Mouse (Mus musculus) heart, adult 2 months (tissue): Measurements from ENCODE around the gene Grk3. TPM values are rescaled to one million over a fixed set of nuclear protein-coding genes. Genes with fewer than 3 reads are reported as not detected.

Experiments
- DNase-seq, 2 experiments: peaks; one replicate each; pipeline ENCODE4 v3.0.0; 2021
- H3K27ac ChIP-seq: fragments of 200-600 bp; 2 replicates; pipeline ENCODE4 v1.8.1; 2022
- H3K27me3 ChIP-seq: fragments of 200-500 bp; 2 replicates; pipeline ENCODE4 v1.6.1; 2012; ENCODE audit warnings: mild to moderate bottlenecking, low read length, inconsistent platforms, mixed read lengths; ENCODE audit not compliant: control insufficient read depth, insufficient read depth
- H3K36me3 ChIP-seq: fragments of 200-500 bp; 2 replicates; pipeline ENCODE4 v1.6.1; 2012; ENCODE audit warnings: low read length, inconsistent platforms; ENCODE audit not compliant: control insufficient read depth, insufficient read depth
- H3K4me1 ChIP-seq: fragments of 200-500 bp; 2 replicates; pipeline ENCODE4 v1.6.1; 2011; ENCODE audit warnings: low read length; ENCODE audit not compliant: control insufficient read depth, insufficient read depth
- H3K4me3 ChIP-seq: fragments of 200-600 bp; 2 replicates; pipeline ENCODE4 v1.8.1; 2022
- H3K79me2 ChIP-seq: fragments of 200-500 bp; replicated peaks from 2 replicates; pipeline ENCODE4 v1.6.1; 2012; ENCODE audit warnings: mild to moderate bottlenecking, inconsistent platforms, low read length, moderate library complexity, mixed read lengths; ENCODE audit not compliant: control insufficient read depth, insufficient read depth
- H3K9ac ChIP-seq: fragments of 200-500 bp; 2 replicates; pipeline ENCODE4 v1.6.1; 2012; ENCODE audit warnings: low read depth, mild to moderate bottlenecking, control low read depth, inconsistent platforms, low read length, mixed read lengths
- CTCF ChIP-seq: fragments of 200-600 bp; IDR thresholded peaks from 2 replicates; pipeline ENCODE4 v1.8.1; 2022; ENCODE audit warnings: antibody characterized with exemption, mild to moderate bottlenecking, moderate library complexity
- EP300 ChIP-seq: fragments of 200-500 bp; IDR thresholded peaks from 2 replicates; pipeline ENCODE4 v1.6.1; 2011; ENCODE audit warnings: low read depth, low read length, control low read depth; ENCODE audit not compliant: insufficient read depth
- POLR2A ChIP-seq: fragments of 200-500 bp; IDR thresholded peaks from 2 replicates; pipeline ENCODE4 v1.6.1; 2011; ENCODE audit warnings: mild to moderate bottlenecking, low read depth, low read length, control low read depth; ENCODE audit not compliant: insufficient read depth
- WGBS: fragments of 180-500 bp; shearing (Covaris S2); methylation state at CpG from one replicate; pipeline ENCODE4 v1.1.7; 2018; 5-methylcytosine and 5-hydroxymethylcytosine counted together
- intact Hi-C: fragments of 180-260 bp; cut with DNase I; formaldehyde crosslinking; loops from one replicate; pipeline ENCODE4 v1.15.1; 2025
- polyA plus RNA-seq: library from polyadenylated mRNA; depleted of rRNA; stranded (reverse); fragments of >200 nt; gene quantifications from 2 replicates; pipeline ENCODE4 v1.2.3, GENCODE M21; 2012
- total RNA-seq, 2 experiments: library from RNA; stranded (reverse); gene quantifications; 2 replicates each; pipeline ENCODE4 v1.2.3; 2021

Grk3 gene
- total and polyA plus RNA-seq, 3 experiments: 4.9 to 8.4 (median 5.2) TPM

- TF ChIP-seq POLR2A: no peak
- 0 out of 2 replicates have a peak, but pooled peaks have one; percentile 17 for TF ChIP-seq EP300
- Histone ChIP-seq H3K4me1 (peaks cover 10% of the 10 kb centered on the region), H3K27me3 (no peaks in the 10 kb centered on the region), H3K9ac (no peak overlapping the region), H3K27ac (peak overlapping the region; percentile 47), H3K4me3 (no peak overlapping the region), H3K79me2 (no peaks in the 10 kb centered on the region), H3K36me3 (no peaks in the 10 kb centered on the region)
- DNase-seq: no peak
- intact Hi-C loops: loop anchor here (5.0 kb wide), 1 partner anchor 824 kb away; no protein-coding TSS in a partner anchor
- WGBS: 12% methylated on average over 2 of the region's 2 CpGs
Measured at GRCm38 (mm10) chr5:112908169-112908614, 107.4 kb downstream of the Grk3 start.

GRCm38 (mm10) chr5:112907504-112907903 lies 108.1 kb downstream of the Grk3 start:
- intact Hi-C loops: loop anchor here (5.0 kb wide), 1 partner anchor 825 kb away; no protein-coding TSS in a partner anchor
- Histone ChIP-seq H3K27me3 (no peaks in the 10 kb centered on the region), H3K4me3 (no peak overlapping the region), H3K4me1 (peaks cover 10% of the 10 kb centered on the region), H3K36me3 (no peaks in the 10 kb centered on the region), H3K27ac (no peak overlapping the region), H3K79me2 (no peaks in the 10 kb centered on the region), H3K9ac (no peak overlapping the region)
- TF ChIP-seq POLR2A (no peak), CTCF (no peak), EP300 (no peak)
- DNase-seq: no peak
- WGBS: 68% methylated on average over 6 of the region's 6 CpGs

- intact Hi-C loops: no loop called here
- Histone ChIP-seq H3K36me3 (no peaks in the 10 kb centered on the region), H3K79me2 (no peaks in the 10 kb centered on the region), H3K4me1 (peaks cover 10% of the 10 kb centered on the region), H3K27me3 (no peaks in the 10 kb centered on the region), H3K4me3 (peak within 1 kb of the TSS; percentile 49), H3K9ac (peak within 1 kb of the TSS; percentile 76), H3K27ac (peak within 1 kb of the TSS; percentile 95)
- TF ChIP-seq POLR2A: peak; percentile 85
- TF ChIP-seq CTCF: no peak
- peak; percentile 69 for TF ChIP-seq EP300
- WGBS: 27% methylated on average over 17 of the region's 17 CpGs
- peak; percentile 68 to 85 for DNase-seq
Measured at GRCm38 (mm10) chr5:112895674-112896654, 119.6 kb downstream of the Grk3 start, which contains the start of gene Myo18b. Gene Myo18b (minus strand): TSS chr5:112896362.

- no peak for TF ChIP-seq POLR2A
Measured at GRCm38 (mm10) chr5:112893462-112894060, 122.0 kb downstream of the Grk3 start.

GRCm38 (mm10) chr5:112892411-112892810 lies 123.2 kb downstream of the Grk3 start:
- Histone ChIP-seq H3K4me3 (no peak overlapping the region), H3K9ac (no peak overlapping the region), H3K36me3 (no peaks in the 10 kb centered on the region), H3K79me2 (no peaks in the 10 kb centered on the region), H3K4me1 (peaks cover 11% of the 10 kb centered on the region), H3K27ac (no peak overlapping the region), H3K27me3 (no peaks in the 10 kb centered on the region)
- TF ChIP-seq POLR2A: no peak
- DNase-seq: no peak
- intact Hi-C loops: no loop called here

More at GRCm38 (mm10) chr5:112893462-112894060, 122.0 kb downstream of the Grk3 start:
- no peak overlapping the region for H3K9ac ChIP-seq
- H3K79me2 ChIP-seq: no peaks in the 10 kb centered on the region
- no peaks in the 10 kb centered on the region for H3K27me3 ChIP-seq
- peaks cover 10% of the 10 kb centered on the region for H3K4me1 ChIP-seq
- no peak overlapping the region for H3K4me3 ChIP-seq
- no peak overlapping the region for H3K27ac ChIP-seq
- no peaks in the 10 kb centered on the region for H3K36me3 ChIP-seq
- WGBS: 20% methylated on average over 5 of the region's 5 CpGs
- intact Hi-C loops: no loop called here
- no peak for DNase-seq

- H3K9ac ChIP-seq: no peak overlapping the region
- H3K27me3 ChIP-seq: no peaks in the 10 kb centered on the region
- no peak for DNase-seq
- H3K27ac ChIP-seq: peak overlapping the region; percentile 80
- H3K4me3 ChIP-seq: no peak overlapping the region
- TF ChIP-seq POLR2A (no peak), EP300 (no peak), CTCF (no peak)
- H3K36me3 ChIP-seq: no peaks in the 10 kb centered on the region
- peaks cover 1% of the 10 kb centered on the region; the same call in 1 of the 2 replicates for H3K79me2 ChIP-seq
- WGBS: 43% methylated on average over 7 of the region's 7 CpGs
- H3K4me1 ChIP-seq: peaks cover 19% of the 10 kb centered on the region
- intact Hi-C loops: no loop called here
Measured at GRCm38 (mm10) chr5:112888651-112889050, 126.9 kb downstream of the Grk3 start.
